Mouse (Mus musculus): ENCODE results near the gene Vmn1r138. TPM values are rescaled to one million over a fixed set of nuclear protein-coding genes. Genes with fewer than 3 reads are reported as not detected.

Gene Vmn1r138
- not detected in 2 replicates for polyA plus RNA-seq (2012; rRNA removed)

DNA sequence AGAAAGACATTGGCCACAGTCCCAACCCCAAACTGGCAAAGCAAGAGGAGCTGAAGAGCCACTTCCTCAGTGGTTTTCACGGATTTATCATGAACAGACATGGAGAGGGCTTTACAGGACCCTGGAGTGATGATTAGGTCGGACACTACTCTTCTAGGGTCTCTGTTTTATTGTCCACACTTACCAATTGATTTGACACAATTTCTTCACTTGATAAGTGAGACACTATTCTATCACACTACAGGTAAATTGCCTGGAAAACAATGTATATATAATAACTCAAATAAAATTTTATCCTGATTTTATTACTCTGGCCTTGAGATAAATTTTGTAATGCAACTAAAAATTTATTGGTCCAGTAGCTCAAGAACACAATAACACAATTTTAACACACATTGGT is at the start of gene Vmn1r138:
Gene Vmn1r138 (minus strand): TSS at position 101 of the 400 bp plus-strand sequence.

GRCm38 (mm10) chr7:22068757-22069156 is 40.1 kb upstream of the Vmn1r138 start, which contains the start of gene Vmn1r139:
Gene Vmn1r139 (plus strand): TSS chr7:22069057.

DNA sequence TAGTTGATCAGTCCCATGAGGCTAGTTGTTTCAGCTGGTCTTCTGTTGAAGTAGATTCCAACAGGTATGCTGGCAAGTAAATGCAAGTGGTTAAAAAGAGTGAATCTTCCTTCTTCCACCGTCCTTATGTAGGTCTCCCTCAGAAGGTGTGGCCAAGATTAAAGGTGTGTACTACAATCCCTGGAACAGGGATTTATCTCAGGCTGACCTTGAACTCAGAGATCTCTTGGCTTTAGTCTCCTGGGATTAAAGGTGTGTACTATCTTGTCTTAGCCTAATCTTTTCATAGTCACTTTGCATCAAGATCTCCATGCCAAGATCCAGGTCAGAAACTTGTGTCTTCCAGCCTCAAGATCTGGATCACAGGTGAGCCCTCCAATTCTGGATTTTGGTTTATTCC is 27.5 kb upstream of the Vmn1r138 start, which contains the start of gene Gm6176:
Gene Gm6176 (minus strand): TSS at position 101 of the 400 bp plus-strand sequence.

GRCm38 (mm10) chr7:21994287-21994686 is 34.4 kb downstream of the Vmn1r138 start, which contains the start of gene Vmn1r137:
Gene Vmn1r137 (plus strand): TSS chr7:21994587.

Other genes starting within 250 kb of the Vmn1r138 start
- gene Gm4177, start 232.2 kb downstream of the Vmn1r138 start, polyA plus RNA-seq (2012; rRNA removed), result not detected in 2 replicates
- not detected in 2 replicates for gene Vmn1r135, start 196.5 kb downstream of the Vmn1r138 start, polyA plus RNA-seq (2012; rRNA removed)
- gene Gm5725, start 184.6 kb downstream of the Vmn1r138 start, polyA plus RNA-seq (2012; rRNA removed), result not detected in 2 replicates
- gene Gm5891, start 107.6 kb downstream of the Vmn1r138 start, polyA plus RNA-seq (2012; rRNA removed), result not detected in 2 replicates
- gene Vmn1r137, start 34.3 kb downstream of the Vmn1r138 start, polyA plus RNA-seq (2012; rRNA removed), result not detected in 2 replicates
- gene Gm6176, start 27.4 kb upstream of the Vmn1r138 start, polyA plus RNA-seq (2012; rRNA removed), result not detected in 2 replicates
- 0.41 and 0.54 TPM in 2 replicates for gene Vmn1r139, start 40.2 kb upstream of the Vmn1r138 start, polyA plus RNA-seq (2012; rRNA removed)
- gene Gm16451, start 89.3 kb upstream of the Vmn1r138 start, polyA plus RNA-seq (2012; rRNA removed), result not detected in 2 replicates
- gene Gm10666, start 105.8 kb upstream of the Vmn1r138 start, polyA plus RNA-seq (2012; rRNA removed), result not detected in 2 replicates
- gene Vmn1r142, start 135.1 kb upstream of the Vmn1r138 start, polyA plus RNA-seq (2012; rRNA removed), result not detected in 2 replicates
- gene Vmn1r143, start 160.5 kb upstream of the Vmn1r138 start, polyA plus RNA-seq (2012; rRNA removed), result not detected in 2 replicates
- gene Gm8653, start 172.4 kb upstream of the Vmn1r138 start, polyA plus RNA-seq (2012; rRNA removed), result not detected in 2 replicates
- gene Gm8453, start 200.6 kb upstream of the Vmn1r138 start, polyA plus RNA-seq (2012; rRNA removed), result not detected in 2 replicates